Mouse (Mus musculus): ENCODE data around the gene Mrpl4. TPM values are rescaled to one million over a fixed set of nuclear protein-coding genes. Genes with fewer than 3 reads are reported as not detected.

The Mrpl4 gene
- total and polyA plus RNA-seq, 3 experiments = 38.4 to 129 (median 39.1) TPM

GRCm38 (mm10) chr9:20979769-20980168 lies 22.8 kb upstream of the Mrpl4 start:
- peaks cover 14% of the 10 kb centered on the region; the same call in 1 of the 2 replicates for H3K27me3 ChIP-seq (ENCODE audit: insufficient read depth, low read length)
- no peak for ATAC-seq (ENCODE audit: extremely low read depth, insufficient number of reproducible peaks, low FRiP score, poor library complexity, severe bottlenecking)
- H3K4me3 ChIP-seq (ENCODE audit: low read depth, low read length) = no peak overlapping the region
- TF ChIP-seq TAL1 (conservative IDR thresholded peaks at IDR 0.05; ENCODE audit: low read depth, low read length) (no peak), POLR2AphosphoS5 (IDR thresholded peaks at IDR 0.05; ENCODE audit: insufficient replicate concordance, low read depth, low read length) (no peak), GATA2 (IDR thresholded peaks at IDR 0.05; ENCODE audit: borderline replicate concordance, low read depth, low read length) (no peak), GATA1 (IDR thresholded peaks at IDR 0.05; ENCODE audit: borderline replicate concordance, low read length) (no peak), CTCF (IDR thresholded peaks at IDR 0.05; ENCODE audit: low read depth, low read length) (no peak)
- H3K9me3 ChIP-seq (replicated peaks) = no peaks in the 10 kb centered on the region
- DNase-seq (ENCODE audit: low spot score) = no peak
- no peaks in the 10 kb centered on the region for H3K36me3 ChIP-seq (replicated peaks)
- peaks cover 48% of the 10 kb centered on the region for H3K4me1 ChIP-seq (ENCODE audit: insufficient read depth, low read depth, low read length)

- no peaks in the 10 kb centered on the region for H3K9me3 ChIP-seq (replicated peaks)
- H3K36me3 ChIP-seq (replicated peaks) = no peaks in the 10 kb centered on the region
- no peak for ATAC-seq (ENCODE audit: extremely low read depth, insufficient number of reproducible peaks, low FRiP score, poor library complexity, severe bottlenecking)
- DNase-seq (ENCODE audit: low spot score) = no peak
- TF ChIP-seq CTCF (IDR thresholded peaks at IDR 0.05; ENCODE audit: low read depth, low read length) = no peak
- no peak for TF ChIP-seq GATA1 (IDR thresholded peaks at IDR 0.05; ENCODE audit: borderline replicate concordance, low read length)
- TF ChIP-seq GATA2 (IDR thresholded peaks at IDR 0.05; ENCODE audit: borderline replicate concordance, low read depth, low read length) = no peak
- no peak for TF ChIP-seq POLR2AphosphoS5 (IDR thresholded peaks at IDR 0.05; ENCODE audit: insufficient replicate concordance, low read depth, low read length)
- TF ChIP-seq TAL1 (conservative IDR thresholded peaks at IDR 0.05; ENCODE audit: low read depth, low read length) = no peak
- H3K4me3 ChIP-seq (ENCODE audit: low read depth, low read length) = no peak overlapping the region
- H3K4me1 ChIP-seq (ENCODE audit: insufficient read depth, low read depth, low read length) = peaks cover 24% of the 10 kb centered on the region
- peaks cover 20% of the 10 kb centered on the region for H3K27me3 ChIP-seq (ENCODE audit: insufficient read depth, low read length)
Measured at GRCm38 (mm10) chr9:20982171-20982570, 20.4 kb upstream of the Mrpl4 start.

GRCm38 (mm10) chr9:20983169-20983568 lies 19.4 kb upstream of the Mrpl4 start:
- ATAC-seq (ENCODE audit: extremely low read depth, insufficient number of reproducible peaks, low FRiP score, poor library complexity, severe bottlenecking) (no peak), DNase-seq (ENCODE audit: low spot score) (no peak)
- TF ChIP-seq POLR2AphosphoS5 (IDR thresholded peaks at IDR 0.05; ENCODE audit: insufficient replicate concordance, low read depth, low read length) (no peak), GATA2 (IDR thresholded peaks at IDR 0.05; ENCODE audit: borderline replicate concordance, low read depth, low read length) (no peak), GATA1 (IDR thresholded peaks at IDR 0.05; ENCODE audit: borderline replicate concordance, low read length) (no peak), CTCF (IDR thresholded peaks at IDR 0.05; ENCODE audit: low read depth, low read length) (no peak), TAL1 (conservative IDR thresholded peaks at IDR 0.05; ENCODE audit: low read depth, low read length) (no peak)
- no peaks in the 10 kb centered on the region for H3K36me3 ChIP-seq (replicated peaks)
- H3K4me1 ChIP-seq (ENCODE audit: insufficient read depth, low read depth, low read length) = peaks cover 22% of the 10 kb centered on the region
- no peak overlapping the region for H3K4me3 ChIP-seq (ENCODE audit: low read depth, low read length)
- no peaks in the 10 kb centered on the region for H3K9me3 ChIP-seq (replicated peaks)
- peaks cover 28% of the 10 kb centered on the region for H3K27me3 ChIP-seq (ENCODE audit: insufficient read depth, low read length)

DNA sequence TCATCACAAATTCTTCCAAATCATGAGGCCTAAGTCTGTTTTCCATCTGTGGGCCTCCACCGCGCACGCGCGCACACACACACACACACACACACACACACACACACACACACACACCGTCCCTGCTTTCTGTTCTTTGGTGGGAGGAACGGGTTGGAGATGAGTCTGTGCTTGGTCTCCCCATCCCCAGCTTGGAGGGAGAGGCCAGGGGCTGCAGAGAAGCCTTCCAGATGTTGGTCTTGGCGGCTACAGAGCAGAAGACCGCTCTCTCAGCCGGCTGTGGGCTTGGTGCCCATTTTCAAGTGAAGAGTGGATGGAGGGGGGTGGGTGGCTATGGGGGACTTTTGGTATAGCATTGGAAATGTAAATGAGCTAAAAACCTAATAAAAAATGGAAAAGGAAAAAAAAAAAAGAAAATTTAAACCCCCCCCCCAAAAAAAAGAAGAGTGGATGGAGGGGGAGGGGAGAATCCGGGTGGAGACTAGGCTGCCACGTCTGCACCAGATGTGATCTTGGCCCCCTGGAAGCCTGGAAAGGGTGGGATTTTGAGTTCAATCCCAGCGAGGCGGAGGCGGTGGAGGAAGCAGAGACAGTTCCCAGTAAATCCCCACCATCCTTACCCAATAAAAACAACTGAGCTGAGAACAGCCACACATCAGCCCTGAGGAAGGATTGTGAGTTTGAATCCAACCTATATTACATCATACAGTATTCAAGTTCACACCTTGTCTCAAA lies 15.4 kb upstream of the Mrpl4 start:
- no peaks in the 10 kb centered on the region for H3K9me3 ChIP-seq (replicated peaks)
- no peaks in the 10 kb centered on the region for H3K36me3 ChIP-seq (replicated peaks)
- ATAC-seq (ENCODE audit: extremely low read depth, insufficient number of reproducible peaks, low FRiP score, poor library complexity, severe bottlenecking) (no peak), DNase-seq (ENCODE audit: low spot score) (no peak)
- TF ChIP-seq POLR2AphosphoS5 (IDR thresholded peaks at IDR 0.05; ENCODE audit: insufficient replicate concordance, low read depth, low read length) (no peak), GATA2 (IDR thresholded peaks at IDR 0.05; ENCODE audit: borderline replicate concordance, low read depth, low read length) (no peak), CTCF (IDR thresholded peaks at IDR 0.05; ENCODE audit: low read depth, low read length) (no peak), GATA1 (IDR thresholded peaks at IDR 0.05; ENCODE audit: borderline replicate concordance, low read length) (no peak)
- H3K4me1 ChIP-seq (ENCODE audit: insufficient read depth, low read depth, low read length) = peaks cover 20% of the 10 kb centered on the region
- no peak overlapping the region for H3K4me3 ChIP-seq (ENCODE audit: low read depth, low read length)
- H3K27me3 ChIP-seq (ENCODE audit: insufficient read depth, low read length) = peaks cover 30% of the 10 kb centered on the region

- DNase-seq (ENCODE audit: low spot score) (no peak), ATAC-seq (ENCODE audit: extremely low read depth, insufficient number of reproducible peaks, low FRiP score, poor library complexity, severe bottlenecking) (no peak)
- Histone ChIP-seq H3K27me3 (ENCODE audit: insufficient read depth, low read length) (peaks cover 27% of the 10 kb centered on the region), H3K36me3 (replicated peaks) (no peaks in the 10 kb centered on the region), H3K4me1 (ENCODE audit: insufficient read depth, low read depth, low read length) (peaks cover 18% of the 10 kb centered on the region), H3K4me3 (ENCODE audit: low read depth, low read length) (no peak overlapping the region), H3K9me3 (replicated peaks) (no peaks in the 10 kb centered on the region)
- TF ChIP-seq GATA2 (IDR thresholded peaks at IDR 0.05; ENCODE audit: borderline replicate concordance, low read depth, low read length) (no peak), TAL1 (conservative IDR thresholded peaks at IDR 0.05; ENCODE audit: low read depth, low read length) (no peak), CTCF (IDR thresholded peaks at IDR 0.05; ENCODE audit: low read depth, low read length) (no peak), POLR2AphosphoS5 (IDR thresholded peaks at IDR 0.05; ENCODE audit: insufficient replicate concordance, low read depth, low read length) (no peak), GATA1 (IDR thresholded peaks at IDR 0.05; ENCODE audit: borderline replicate concordance, low read length) (no peak)
Measured at GRCm38 (mm10) chr9:20987953-20988352, 14.6 kb upstream of the Mrpl4 start.

- H3K36me3 ChIP-seq (replicated peaks) = peaks cover 2% of the 10 kb centered on the region
- peaks cover 25% of the 10 kb centered on the region for H3K27me3 ChIP-seq (ENCODE audit: insufficient read depth, low read length)
- peaks cover 16% of the 10 kb centered on the region for H3K4me1 ChIP-seq (ENCODE audit: insufficient read depth, low read depth, low read length)
- TF ChIP-seq CTCF (IDR thresholded peaks at IDR 0.05; ENCODE audit: low read depth, low read length) (no peak), GATA1 (IDR thresholded peaks at IDR 0.05; ENCODE audit: borderline replicate concordance, low read length) (no peak), TAL1 (conservative IDR thresholded peaks at IDR 0.05; ENCODE audit: low read depth, low read length) (no peak), POLR2AphosphoS5 (IDR thresholded peaks at IDR 0.05; ENCODE audit: insufficient replicate concordance, low read depth, low read length) (no peak), GATA2 (IDR thresholded peaks at IDR 0.05; ENCODE audit: borderline replicate concordance, low read depth, low read length) (no peak)
- H3K4me3 ChIP-seq (ENCODE audit: low read depth, low read length) = no peak overlapping the region
- ATAC-seq (ENCODE audit: extremely low read depth, insufficient number of reproducible peaks, low FRiP score, poor library complexity, severe bottlenecking) (no peak), DNase-seq (ENCODE audit: low spot score) (no peak)
- H3K9me3 ChIP-seq (replicated peaks) = no peaks in the 10 kb centered on the region
Measured at GRCm38 (mm10) chr9:20990861-20991260, 11.7 kb upstream of the Mrpl4 start.
